Mouse (Mus musculus): Measurements from ENCODE around the gene Mgrn1.

Gene Mgrn1

DNA sequence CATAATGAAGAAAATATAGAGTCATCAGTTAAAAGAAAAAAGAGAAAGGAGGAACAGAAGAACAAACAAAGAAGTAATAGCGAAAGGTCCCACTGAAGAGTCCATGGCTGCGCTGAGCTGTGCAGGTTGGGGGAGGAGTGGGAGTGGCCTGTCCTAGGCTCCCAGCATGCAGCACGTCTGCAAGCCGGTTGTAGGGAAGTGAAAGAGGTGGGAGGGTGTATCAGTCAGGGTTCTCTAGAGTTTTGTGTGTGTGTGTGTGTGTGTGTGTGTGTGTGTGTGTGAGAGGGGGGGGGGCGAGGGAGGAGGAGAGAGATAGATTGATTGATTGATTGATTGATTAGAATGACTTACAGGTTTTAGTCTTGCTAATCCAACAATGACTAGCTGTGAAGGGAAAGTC lies 21.9 kb downstream of the Mgrn1 start:
- no peak for DNase-seq (ENCODE audit: low spot score)

DNA sequence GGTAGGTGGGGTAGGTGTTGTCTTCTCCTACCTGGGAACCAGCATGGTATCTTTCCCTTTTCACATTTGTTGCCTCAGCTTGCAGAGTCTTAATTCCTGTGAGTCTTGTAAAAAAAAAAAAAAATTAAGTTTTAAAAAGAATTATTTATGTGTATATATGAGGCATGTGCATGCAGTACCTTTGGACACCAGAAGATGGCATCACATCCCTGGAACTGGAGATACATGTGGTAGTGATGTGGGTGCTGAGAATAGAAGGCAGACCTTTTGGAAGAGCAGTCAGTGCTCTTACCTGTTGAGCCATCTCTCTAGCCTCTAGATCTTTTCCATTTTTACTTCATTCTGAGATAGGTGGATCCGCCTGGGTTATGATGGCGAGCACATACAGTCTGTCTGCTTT lies 23.7 kb downstream of the Mgrn1 start:
- DNase-seq (ENCODE audit: low spot score) = no peak

DNA sequence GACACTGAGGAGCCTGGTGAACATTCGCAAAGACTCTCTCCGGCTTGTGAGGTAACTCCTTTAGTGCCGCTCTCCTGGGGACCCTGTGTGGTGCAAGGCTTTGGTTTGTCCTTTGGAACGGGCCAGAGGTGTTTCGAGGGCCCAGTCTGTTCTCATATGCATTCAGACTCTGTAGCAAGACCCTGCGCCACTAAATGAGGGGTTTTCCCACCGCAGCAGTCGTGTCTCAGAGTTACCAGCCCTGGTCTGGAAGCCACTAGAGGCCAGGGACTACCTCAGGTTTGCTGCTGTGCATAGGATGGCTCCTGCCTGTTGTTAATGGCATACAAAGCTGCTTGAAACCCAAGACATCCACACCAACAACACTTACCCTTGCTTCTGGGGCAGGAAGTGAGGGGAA lies 24.7 kb downstream of the Mgrn1 start:
- no peak for DNase-seq (ENCODE audit: low spot score)

DNA sequence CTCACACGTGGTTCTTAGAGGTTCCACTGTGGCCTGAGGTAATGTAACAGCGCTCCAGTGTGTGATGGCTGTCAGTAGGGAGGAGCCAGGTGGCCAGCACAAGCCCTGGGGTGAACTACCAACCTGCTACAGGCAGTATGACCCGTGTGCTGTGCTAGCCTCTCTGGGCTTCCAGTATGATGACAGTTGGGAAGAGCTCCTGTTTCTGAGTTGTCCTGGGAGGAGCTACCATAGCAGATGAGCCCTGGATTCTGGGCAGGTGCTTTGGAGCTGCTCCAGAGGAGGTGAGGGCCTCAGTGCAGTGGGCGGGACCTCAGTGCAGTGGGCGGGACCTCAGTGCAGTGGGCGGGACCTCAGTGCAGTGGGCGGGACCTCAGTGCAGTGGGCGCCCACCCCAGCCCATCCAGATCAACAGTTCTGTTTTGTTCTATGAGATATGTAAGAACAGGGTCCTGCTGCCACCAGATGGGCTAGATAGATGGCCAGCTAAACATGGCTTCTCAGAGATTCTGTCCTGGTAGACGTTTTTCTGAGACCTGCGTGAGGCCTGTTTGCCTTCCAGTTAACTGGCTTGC lies 26.1 kb downstream of the Mgrn1 start:
- no peak for DNase-seq (ENCODE audit: low spot score)

DNA sequence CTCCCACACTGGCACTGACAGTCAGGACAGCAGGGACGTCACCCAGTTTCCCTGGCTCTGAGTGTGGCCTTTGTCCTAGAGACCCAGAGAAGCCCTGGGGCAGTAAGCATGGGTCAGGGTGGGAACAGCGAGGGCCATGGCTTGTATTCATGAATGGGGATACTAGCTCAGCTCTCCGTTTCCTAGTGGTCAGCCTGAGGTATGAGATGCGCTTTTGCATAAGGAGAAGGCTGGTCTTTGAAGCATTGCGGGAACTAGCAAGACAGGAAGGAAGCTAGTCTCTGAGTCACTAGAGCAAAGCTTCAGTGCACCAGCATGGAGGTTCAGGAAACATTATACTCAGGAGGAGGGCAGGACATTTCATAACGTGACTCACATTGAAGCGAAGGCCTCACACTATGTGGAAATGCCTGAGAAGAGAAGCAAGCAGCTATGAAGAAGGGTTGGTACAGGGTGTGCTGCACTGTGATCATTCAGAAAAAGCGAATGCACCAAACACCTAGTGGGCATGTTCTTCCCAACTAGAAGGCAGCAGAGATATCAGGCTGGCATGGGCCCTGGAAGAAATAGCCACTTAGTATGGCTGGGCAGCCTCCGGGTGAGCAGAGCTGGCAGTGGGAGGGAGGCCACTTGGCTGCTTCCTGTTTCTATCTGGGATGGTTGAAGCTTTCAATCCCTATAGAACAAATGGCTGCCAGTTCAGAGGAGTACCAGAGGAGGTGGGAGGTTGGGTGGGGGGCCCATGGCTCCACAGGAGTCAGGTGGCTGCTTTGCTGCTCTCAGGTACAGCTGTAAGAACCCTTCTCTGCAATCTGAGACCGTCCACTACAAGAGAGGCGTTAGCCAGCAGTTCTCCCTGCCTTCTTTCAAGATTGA lies 27.1 kb downstream of the Mgrn1 start:
- DNase-seq (ENCODE audit: low spot score) = no peak

DNA sequence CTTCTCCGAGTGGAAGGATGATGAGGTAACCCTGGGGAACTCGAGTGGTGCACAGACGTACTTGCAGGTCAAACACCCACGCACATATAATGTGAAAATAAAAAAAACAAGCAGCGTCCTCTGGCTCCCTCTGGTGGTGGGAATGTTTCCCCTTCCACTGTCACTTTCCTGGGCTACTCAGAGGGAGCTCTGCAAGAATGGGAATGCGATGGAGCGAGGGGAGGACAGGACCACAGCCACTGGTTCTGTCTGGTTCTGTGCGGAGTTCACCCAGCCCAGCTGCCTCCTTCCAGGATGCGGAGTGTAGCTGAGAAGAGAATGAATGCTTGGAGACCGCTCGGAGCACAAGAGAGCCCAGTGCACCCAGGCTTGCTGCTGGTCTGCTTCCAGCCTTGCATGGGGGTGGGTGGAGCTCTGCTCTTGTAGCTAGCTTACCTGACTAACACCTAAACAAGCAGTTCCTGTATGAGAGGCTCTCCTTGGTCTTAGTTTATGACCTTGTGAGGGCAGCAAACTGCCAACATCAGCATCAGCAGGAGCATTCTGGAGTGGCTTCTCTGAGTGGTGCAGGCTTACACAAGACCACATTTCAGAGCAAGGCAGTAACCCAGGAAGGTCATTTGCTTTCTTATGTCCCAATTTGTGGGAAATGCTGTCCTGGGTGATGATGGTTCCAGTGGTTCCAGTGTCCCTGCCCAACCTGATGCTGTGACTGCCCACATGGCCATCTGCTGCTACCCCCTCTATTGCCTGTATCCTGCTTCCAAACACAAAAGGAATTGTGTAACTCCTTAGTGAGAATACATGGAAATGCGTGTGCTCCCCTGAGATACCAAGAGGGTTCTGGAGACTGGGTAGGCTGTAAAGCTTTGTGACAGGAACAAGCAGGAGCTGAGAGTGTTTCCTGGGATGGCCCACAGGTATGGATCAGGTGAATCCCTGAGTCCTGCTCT lies 28.0 kb downstream of the Mgrn1 start:
- peak; percentile 81 for DNase-seq (ENCODE audit: low spot score)

DNA sequence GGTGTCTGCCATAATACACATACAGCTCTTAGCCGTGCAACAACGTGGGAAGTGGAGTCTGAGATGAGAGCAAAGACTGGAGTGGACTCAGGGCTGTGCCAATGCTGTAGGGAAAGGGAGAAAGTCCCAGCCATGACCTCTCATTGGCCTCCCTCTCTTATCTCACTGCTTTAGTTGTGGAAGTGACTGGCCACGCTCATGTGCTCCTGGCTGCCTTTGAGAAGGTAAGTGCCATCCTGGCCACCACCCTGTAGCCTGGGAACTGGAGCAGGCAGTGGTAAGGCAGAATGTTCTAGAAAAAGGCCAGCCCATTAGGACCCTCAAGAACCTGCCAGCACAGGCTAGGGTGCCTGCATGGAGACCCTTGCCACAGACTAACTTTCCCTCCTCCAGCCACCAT lies 29.9 kb downstream of the Mgrn1 start:
- DNase-seq (ENCODE audit: low spot score) = no peak

DNA sequence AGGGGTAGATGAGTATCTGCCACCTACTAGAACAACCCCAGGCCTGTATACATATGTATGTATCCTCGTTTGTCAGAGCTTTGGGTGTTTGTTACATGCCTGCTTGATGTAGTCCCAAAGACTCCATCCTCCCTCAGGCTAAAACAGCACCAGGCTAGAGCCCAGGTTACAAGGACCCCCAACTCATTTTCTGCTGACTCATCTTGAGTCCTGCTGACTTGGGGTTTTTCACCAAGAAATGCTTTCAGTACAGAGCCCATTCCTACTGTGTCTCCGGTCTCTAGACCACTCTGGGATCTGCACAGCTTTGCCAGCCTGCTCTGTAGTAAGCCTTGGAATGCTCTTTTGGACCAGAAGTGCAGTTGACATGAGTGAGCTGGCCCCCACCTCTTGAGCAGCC lies 30.6 kb downstream of the Mgrn1 start:
- no peak for DNase-seq (ENCODE audit: low spot score)

DNA sequence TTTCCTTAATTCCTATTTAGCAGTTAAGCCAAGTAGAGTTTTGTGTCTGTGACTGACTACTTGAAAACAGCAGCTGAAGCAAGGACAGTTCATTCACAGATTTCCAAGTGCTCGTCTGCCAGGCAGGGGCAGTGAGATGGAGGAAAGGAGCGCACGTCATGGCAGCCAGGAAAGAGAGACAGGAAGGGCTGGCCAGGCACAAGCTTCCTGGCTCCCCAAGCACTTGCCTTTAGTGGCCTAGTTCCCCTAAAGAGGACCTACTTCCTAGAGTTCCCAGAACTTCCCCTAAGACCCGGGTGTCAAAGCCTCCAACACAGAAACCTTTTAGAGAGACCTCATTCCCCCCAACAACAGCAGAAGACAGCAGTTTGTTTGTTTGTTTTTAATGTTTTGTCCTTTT lies 34.5 kb downstream of the Mgrn1 start:
- no peak for DNase-seq (ENCODE audit: low spot score)

DNA sequence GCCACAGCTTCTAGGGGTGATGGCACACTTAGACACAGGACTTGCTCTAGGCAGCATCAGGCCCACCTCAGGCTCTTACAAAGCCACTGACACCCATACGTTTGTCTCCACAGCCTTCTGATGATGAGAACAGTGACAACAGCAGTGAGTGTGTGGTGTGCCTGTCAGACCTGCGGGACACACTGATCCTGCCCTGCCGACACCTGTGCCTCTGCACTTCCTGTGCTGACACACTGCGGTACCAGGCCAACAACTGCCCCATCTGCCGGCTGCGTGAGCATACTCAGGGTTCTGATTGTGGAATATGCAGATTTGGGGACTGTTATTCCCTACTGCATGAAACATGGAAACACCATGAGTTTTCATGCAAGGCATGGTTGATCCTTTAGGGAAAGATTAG lies 36.4 kb downstream of the Mgrn1 start:
- no peak for DNase-seq (ENCODE audit: low spot score)

DNA sequence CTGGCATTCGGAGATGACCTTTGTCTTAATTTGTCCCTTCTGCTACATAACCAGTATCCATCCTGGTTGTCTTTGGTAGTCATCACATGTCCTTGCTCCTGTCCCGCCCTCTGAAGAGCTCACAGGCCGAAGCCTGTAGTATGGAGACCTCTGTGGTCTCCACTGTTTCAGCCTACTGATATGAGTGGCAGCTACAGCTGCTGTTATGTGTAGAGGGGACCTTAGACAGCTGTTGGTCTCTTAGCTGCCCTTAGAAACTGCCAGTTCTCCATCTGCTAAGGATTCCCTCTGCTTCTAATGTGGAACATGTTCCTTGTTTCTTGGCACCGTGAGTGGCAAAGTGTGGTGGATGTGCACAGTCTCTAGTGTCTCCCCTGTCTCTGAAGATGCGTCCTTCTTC lies 37.9 kb downstream of the Mgrn1 start:
- DNase-seq (ENCODE audit: low spot score) = no peak

DNA sequence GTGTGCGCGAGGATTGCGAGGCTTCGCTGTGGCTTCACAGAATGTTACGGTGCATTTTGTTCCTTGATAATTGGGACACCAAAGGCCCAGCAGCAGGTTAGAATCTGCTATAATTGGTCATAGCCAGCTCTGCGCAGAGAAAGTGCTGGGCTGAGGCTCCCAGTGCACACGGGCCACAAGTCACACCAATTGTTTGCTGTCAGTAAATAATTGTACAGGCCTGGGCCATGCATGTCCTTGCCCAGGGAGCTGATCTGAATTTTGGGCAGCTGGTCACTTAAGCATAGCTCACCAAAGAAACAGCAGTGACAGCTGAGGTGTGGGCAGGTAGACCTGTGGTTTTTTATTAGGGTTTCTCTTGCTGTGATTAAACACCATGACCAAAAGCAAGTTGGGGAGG lies 41.9 kb downstream of the Mgrn1 start:
- no peak for DNase-seq (ENCODE audit: low spot score)

DNA sequence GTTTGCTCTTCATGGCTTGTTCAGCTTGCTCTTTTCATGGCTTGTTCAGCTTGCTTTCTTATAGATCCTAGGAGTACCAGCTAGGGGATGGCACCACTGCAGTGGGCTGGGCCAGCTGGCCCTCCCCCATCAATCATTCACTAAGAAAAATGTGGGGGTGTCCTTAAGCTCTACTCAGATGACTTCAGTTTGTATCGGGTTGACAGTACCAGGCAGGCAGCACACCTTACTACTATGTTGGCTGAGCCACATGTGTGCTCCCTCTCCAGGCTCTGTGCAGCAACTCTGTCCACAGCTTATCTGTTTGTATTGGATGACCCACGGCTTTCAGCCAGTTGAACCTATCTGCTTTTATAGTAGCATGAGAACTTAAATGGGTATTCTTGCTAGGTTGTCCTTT lies 42.4 kb downstream of the Mgrn1 start:
- no peak for DNase-seq (ENCODE audit: low spot score)

DNA sequence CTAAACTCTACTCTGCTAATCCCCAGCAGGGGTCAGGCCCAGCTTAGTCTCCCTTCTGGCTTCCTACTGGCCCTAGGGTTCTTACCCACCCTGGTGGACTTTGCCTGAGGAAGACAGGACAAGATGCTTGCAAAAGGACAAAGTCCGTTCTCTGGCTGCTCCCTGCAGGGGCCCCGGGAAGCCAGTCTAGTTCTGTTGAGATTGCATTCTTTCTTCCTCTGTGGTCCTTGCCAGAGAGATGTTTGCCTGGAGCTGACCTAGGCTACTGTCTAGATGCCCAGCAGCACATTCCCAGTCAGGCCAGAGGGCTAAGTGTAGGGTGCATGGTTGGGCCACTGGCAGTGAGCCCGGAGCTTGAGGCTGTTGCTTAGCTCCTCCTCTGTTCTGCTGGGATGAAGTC lies 46.4 kb downstream of the Mgrn1 start:
- no peak for DNase-seq (ENCODE audit: low spot score)

DNA sequence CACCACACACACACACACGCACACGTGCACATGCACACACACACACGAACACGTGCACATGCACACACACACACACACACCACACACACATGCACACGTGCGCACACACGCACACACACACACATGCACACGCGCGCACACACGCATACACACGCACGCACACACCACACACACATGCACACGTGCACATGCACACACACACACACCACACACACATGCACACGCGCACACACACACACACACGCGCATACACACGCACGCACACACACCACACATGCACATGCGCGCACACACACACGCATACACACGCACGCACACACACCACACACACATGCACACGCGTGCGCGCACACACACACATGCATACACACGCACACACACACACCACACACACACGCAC lies 49.4 kb downstream of the Mgrn1 start:
- no peak for DNase-seq (ENCODE audit: low spot score)

DNA sequence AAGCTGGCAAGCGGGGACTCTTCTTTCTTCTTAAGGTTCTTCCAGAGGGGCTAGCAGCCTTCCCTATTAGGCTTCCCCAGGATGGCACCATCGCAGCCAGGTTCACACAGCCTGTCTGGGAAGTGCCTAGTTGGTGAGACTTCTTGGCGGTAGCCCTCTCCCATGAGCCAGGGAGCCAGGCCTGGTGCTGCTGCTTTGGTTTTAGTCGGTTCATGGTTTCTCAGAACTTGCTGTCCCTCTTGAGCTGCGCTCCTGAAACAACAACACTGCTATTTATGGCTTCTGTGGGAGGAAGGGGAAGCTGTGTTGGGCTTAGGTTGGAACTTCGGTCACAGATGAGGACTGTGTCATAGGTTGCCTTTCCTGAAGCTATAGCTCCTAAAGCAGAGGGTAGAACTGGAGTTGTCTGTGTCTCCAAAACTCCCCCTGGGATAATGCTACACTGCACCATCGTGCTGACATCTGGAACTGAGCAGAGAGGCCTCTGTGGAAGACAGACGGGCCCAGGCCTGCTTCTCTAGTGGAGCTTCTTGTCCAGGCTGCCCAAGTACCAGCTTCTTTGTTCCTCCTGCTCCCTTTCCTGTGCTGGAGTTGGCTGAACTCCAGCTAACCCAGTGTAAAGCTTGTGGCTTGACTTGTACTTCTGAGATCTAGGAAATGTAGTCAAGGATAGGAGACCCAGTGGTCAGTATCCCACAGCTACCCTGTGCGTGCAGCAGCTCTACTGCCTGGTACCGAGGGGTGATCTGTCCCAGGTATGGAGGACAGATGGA lies 50.1 kb downstream of the Mgrn1 start:
- no peak for DNase-seq (ENCODE audit: low spot score)

DNA sequence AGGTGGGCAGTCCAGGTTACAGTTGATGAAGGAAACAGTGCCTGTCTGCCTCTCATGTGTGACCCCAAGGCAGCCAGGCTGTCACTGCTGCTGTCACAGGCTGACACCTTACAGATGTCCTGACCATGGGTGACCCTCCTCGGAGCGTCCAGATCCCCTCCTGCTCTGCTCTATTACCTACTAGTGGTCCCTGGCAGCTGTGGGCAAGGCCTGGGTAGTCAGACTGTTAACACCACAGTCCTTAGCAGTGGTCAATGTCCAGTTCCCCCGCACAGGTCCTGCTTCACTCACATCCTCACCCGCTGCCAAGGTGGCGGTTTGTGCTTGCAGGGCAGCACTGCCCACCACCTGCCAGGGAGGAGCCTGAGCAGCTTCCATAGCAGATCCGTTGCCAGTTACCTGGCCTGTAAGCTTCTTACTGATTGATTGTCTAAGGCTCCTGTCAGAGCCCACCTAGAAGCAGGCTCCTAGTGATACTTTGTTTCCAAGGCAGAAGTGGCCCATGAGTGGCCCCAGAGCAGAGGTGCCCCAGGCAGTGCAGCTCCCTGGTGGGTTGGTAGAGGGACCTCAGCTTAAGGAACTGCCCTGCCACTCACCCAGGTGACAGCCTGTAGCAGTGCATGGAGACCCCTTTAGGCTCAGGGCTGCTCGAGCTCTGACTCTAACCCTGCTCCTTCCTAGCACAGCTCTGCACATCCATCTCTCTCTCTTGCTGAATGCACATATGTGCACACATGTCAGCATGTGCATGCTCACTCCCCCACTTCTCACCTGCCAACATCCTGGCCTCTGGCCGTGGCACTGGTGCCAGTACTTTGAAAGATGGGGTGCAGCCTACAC lies 51.5 kb downstream of the Mgrn1 start:
- no peak for DNase-seq (ENCODE audit: low spot score)

DNA sequence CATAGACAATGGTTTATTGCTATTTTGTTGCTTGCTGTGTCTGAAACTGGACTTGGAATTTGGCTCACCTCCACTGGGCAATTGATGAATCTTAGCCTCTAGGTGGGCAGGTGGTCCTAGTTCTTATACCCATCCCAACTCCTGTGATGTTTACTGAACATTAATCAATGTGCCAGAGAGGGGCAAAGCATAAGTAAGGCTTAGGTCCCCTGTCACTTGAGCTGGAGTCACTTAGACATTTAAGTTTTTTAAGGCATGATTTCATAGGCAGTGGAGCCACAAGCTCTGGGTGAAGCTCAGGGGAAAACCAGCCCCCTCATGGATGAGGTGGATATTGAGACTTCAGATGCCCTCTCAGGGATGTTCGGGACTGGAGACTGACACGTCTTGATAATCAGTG lies 52.4 kb downstream of the Mgrn1 start, which contains the start of gene Nudt16l1:
Gene Nudt16l1, plus strand, starts transcription at position 301 of the 400 bp plus-strand sequence.
- DNase-seq (ENCODE audit: low spot score) = no peak

DNA sequence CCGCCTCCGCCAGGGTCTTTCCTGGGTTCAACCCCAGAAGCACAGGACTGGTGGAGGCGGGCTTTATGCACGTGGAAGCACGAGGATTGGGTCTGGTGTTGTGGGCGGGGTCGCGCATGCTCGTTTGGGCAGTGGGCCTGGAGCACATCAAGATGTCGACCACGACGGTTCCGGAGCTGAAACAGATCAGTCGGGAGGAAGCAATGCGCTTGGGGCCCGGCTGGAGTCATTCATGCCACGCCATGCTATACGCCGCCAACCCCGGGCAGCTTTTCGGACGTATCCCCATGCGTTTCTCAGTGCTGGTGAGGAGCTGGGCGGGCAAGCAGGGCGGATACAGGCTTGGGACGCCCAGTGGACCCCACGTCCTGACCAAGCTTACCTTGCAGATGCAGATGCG lies 52.9 kb downstream of the Mgrn1 start:
- DNase-seq (ENCODE audit: low spot score) = no peak

DNA sequence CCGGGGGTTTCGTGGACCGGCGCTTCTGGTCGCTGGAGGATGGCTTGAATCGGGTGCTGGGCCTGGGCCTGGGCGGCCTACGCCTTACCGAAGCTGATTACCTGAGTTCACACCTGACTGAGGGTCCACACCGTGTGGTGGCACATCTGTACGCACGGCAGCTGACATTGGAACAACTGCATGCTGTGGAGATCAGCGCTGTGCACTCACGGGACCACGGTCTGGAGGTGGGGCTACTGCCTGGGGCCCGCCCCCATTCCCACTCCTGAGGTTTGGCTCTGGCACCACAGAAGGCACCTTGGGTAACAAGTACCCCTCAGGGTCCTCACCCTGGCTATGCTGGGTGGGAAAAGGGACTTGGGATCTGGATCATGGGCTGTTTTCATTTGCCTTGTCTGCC lies 53.4 kb downstream of the Mgrn1 start:
- DNase-seq (ENCODE audit: low spot score) = no peak

DNA sequence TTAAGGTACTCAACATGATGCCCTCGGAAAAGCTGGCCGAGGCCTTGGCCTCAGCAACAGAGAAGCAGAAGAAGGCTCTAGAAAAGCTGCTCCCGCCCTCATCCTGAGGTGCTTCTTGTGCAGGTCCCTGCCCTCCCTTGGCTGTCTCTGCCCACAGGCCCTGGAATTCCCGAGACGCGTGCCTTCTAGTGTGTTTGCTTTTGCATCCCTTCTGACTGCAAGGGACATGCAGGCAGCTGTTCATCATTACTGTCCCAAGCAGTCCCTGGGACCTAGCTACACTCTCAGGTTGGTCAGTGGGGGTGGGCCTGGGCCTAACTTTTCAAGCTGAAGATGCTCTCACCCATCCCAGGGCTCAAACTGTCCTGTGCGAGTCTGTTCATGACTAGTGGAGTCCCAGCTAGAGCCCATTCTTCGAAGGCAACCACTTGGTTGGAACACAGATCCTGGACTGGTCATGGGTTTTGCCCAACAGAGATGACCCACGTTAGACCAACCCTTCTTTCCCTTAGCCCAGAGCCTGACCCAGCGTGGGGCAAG lies 54.3 kb downstream of the Mgrn1 start:
- DNase-seq (ENCODE audit: low spot score) = no peak

All from MN1 (cell line).